ENCODE assay signal across 11 mouse cellular contexts in genomic region chr9:40416150-40416549, GRCm38 (mm10).
A peak's percentile ranks its signal among the peaks of the same experiment; 100 is the strongest.
DNase-seq lines count a peak whose midpoint lies in the region; ATAC-seq and TF ChIP-seq lines count a peak whose summit lies in the region.
"Had no signal": no experiment of that assay in that cellular context is flagged by ENCODE, and none has a peak within 500 bp of the region (broad histone marks: within the 10 kb centered on the region; RNA-seq: fewer than 3 reads in every experiment).

No protein-coding gene starts in this region.

- H3K27me3 ChIP-seq in kidney, postnatal 0 days (ENCODE audit: insufficient read depth, low read length), result no peaks in the 10 kb centered on the region
- no peaks in the 10 kb centered on the region for H3K27me3 ChIP-seq in kidney, embryonic 14.5 days (ENCODE audit: control insufficient read depth, insufficient read depth, low read length)
- no peaks in the 10 kb centered on the region for H3K27me3 ChIP-seq in hindbrain, embryonic 11.5 days (ENCODE audit: control insufficient read depth, insufficient read depth, low read length)
- H3K27me3 ChIP-seq: hindbrain, embryonic 12.5 days; megakaryocyte, embryonic 14.5 days; neural tube, embryonic 13.5 days had no signal

- ATAC-seq in kidney, postnatal 0 days (replicated peaks; ENCODE audit: low FRiP score, low read depth), result no peak
- ATAC-seq in kidney, embryonic 14.5 days (ENCODE audit: low FRiP score, low TSS enrichment), result no peak
- ATAC-seq in hindbrain, embryonic 11.5 days (ENCODE audit: low FRiP score), result no peak

- H3K4me1 ChIP-seq in kidney, postnatal 0 days (replicated peaks; ENCODE audit: insufficient read depth, low read length), result 0 out of 2 replicates have a peak, but pooled peaks cover 3% of the 10 kb centered on the region
- no peaks in the 10 kb centered on the region for H3K4me1 ChIP-seq in kidney, embryonic 14.5 days (ENCODE audit: control insufficient read depth, insufficient read depth, low read length)
- no peaks in the 10 kb centered on the region for H3K4me1 ChIP-seq in hindbrain, embryonic 11.5 days (replicated peaks; ENCODE audit: control insufficient read depth, insufficient read depth, low read length)
- H3K4me1 ChIP-seq: hindbrain, embryonic 12.5 days; neural tube, embryonic 13.5 days had no signal

- 77% methylated on average over 7 of the region's 7 CpGs for WGBS in kidney, postnatal 0 days
- 84% methylated on average over 7 of the region's 7 CpGs for WGBS in kidney, embryonic 14.5 days
- 90% methylated on average over 7 of the region's 7 CpGs for WGBS in hindbrain, embryonic 11.5 days

- H3K4me3 ChIP-seq in kidney, postnatal 0 days (replicated peaks; ENCODE audit: low read depth, low read length), result no peak overlapping the region
- H3K4me3 ChIP-seq in kidney, embryonic 14.5 days (ENCODE audit: low read length), result no peak overlapping the region
- no peak overlapping the region for H3K4me3 ChIP-seq in hindbrain, embryonic 11.5 days (ENCODE audit: low read depth, low read length)
- H3K4me3 ChIP-seq: erythroblast, embryonic 14.5 days; hindbrain, embryonic 12.5 days; megakaryocyte, embryonic 14.5 days; neural tube, embryonic 13.5 days had no signal

- DNase-seq in kidney, postnatal 0 days (ENCODE audit: low spot score), result no peak
- DNase-seq in thymus, postnatal 14 days, result peak; percentile 28
- no peak for DNase-seq in thymus, postnatal 10 days (ENCODE audit: low spot score in 2 of 2)
- DNase-seq in c-Kit-positive CD71-positive TER-119-positive erythroid progenitor cells, embryonic 14.5 days (ENCODE audit: low spot score), result peak; percentile 11
- DNase-seq in hindbrain, embryonic 11.5 days (ENCODE audit: low spot score), result no peak
- DNase-seq in frontal cortex, postnatal 10 days (ENCODE audit: low spot score in 2 of 2), result no peak

- H3K9ac ChIP-seq in kidney, postnatal 0 days (ENCODE audit: low read depth, low read length), result no peak overlapping the region
- H3K9ac ChIP-seq in kidney, embryonic 14.5 days (ENCODE audit: low read depth, low read length), result no peak overlapping the region
- no peak overlapping the region for H3K9ac ChIP-seq in hindbrain, embryonic 11.5 days (ENCODE audit: low read depth, low read length)
- H3K9ac ChIP-seq: hindbrain, embryonic 12.5 days; neural tube, embryonic 13.5 days had no signal

- no peak overlapping the region for H3K4me2 ChIP-seq in kidney, postnatal 0 days (ENCODE audit: low read length)
- no peak overlapping the region for H3K4me2 ChIP-seq in kidney, embryonic 14.5 days (replicated peaks; ENCODE audit: low read depth, low read length)
- no peak overlapping the region for H3K4me2 ChIP-seq in hindbrain, embryonic 11.5 days (replicated peaks; ENCODE audit: low read depth, low read length)
- H3K4me2 ChIP-seq: hindbrain, embryonic 12.5 days; neural tube, embryonic 13.5 days had no signal

- peak; percentile 46; the same call in 1 of the 2 replicates for TF ChIP-seq CTCF in kidney, postnatal 0 days (IDR thresholded peaks at IDR 0.05; ENCODE audit: low read depth)

- no peaks in the 10 kb centered on the region for H3K9me3 ChIP-seq in kidney, postnatal 0 days (replicated peaks; ENCODE audit: low read length)
- no peaks in the 10 kb centered on the region for H3K9me3 ChIP-seq in kidney, embryonic 14.5 days (ENCODE audit: control insufficient read depth, low read length)
- no peaks in the 10 kb centered on the region for H3K9me3 ChIP-seq in hindbrain, embryonic 11.5 days (ENCODE audit: control insufficient read depth, low read length)
- H3K9me3 ChIP-seq: hindbrain, embryonic 12.5 days; neural tube, embryonic 13.5 days had no signal

- no peak overlapping the region for H3K27ac ChIP-seq in kidney, postnatal 0 days
- H3K27ac ChIP-seq in kidney, embryonic 14.5 days (ENCODE audit: low read depth, low read length), result no peak overlapping the region
- H3K27ac ChIP-seq in hindbrain, embryonic 11.5 days (ENCODE audit: low read depth, low read length), result no peak overlapping the region
- H3K27ac ChIP-seq: hindbrain, embryonic 12.5 days; neural tube, embryonic 13.5 days had no signal

- no peaks in the 10 kb centered on the region for H3K36me3 ChIP-seq in kidney, postnatal 0 days (ENCODE audit: insufficient read depth, low read length)
- no peaks in the 10 kb centered on the region for H3K36me3 ChIP-seq in kidney, embryonic 14.5 days (ENCODE audit: control insufficient read depth, insufficient read depth, low read length)
- no peaks in the 10 kb centered on the region for H3K36me3 ChIP-seq in hindbrain, embryonic 11.5 days (ENCODE audit: control insufficient read depth, insufficient read depth, low read length)
- H3K36me3 ChIP-seq: hindbrain, embryonic 12.5 days; neural tube, embryonic 13.5 days had no signal

Comparison
In these comparisons a context has a peak if more than half of its experiments do, and no peak if none do; other contexts are left out.
1. DNase-seq: peak in thymus, postnatal 14 days (single experiment) and c-Kit-positive CD71-positive TER-119-positive erythroid progenitor cells, embryonic 14.5 days (single experiment); none in kidney, postnatal 0 days (single experiment), thymus, postnatal 10 days (0 of 2), hindbrain, embryonic 11.5 days (single experiment) and frontal cortex, postnatal 10 days (0 of 2).